Mouse (Mus musculus) lung, adult 2 months (tissue): ENCODE data around the gene Ly6g6d.

Source experiments
- CTCF ChIP-seq: fragments of 200-500 bp; IDR thresholded peaks from 2 replicates; pipeline ENCODE4 v1.5.1; 2011; ENCODE audit warnings: mild to moderate bottlenecking, low read length, control low read depth; ENCODE audit not compliant: insufficient read depth
- POLR2A ChIP-seq: fragments of 200-500 bp; IDR thresholded peaks from 2 replicates; pipeline ENCODE4 v1.6.1; 2011; ENCODE audit warnings: low read depth, mild to moderate bottlenecking, control low read depth, low read length, borderline replicate concordance; ENCODE audit errors: extremely low read depth

DNA sequence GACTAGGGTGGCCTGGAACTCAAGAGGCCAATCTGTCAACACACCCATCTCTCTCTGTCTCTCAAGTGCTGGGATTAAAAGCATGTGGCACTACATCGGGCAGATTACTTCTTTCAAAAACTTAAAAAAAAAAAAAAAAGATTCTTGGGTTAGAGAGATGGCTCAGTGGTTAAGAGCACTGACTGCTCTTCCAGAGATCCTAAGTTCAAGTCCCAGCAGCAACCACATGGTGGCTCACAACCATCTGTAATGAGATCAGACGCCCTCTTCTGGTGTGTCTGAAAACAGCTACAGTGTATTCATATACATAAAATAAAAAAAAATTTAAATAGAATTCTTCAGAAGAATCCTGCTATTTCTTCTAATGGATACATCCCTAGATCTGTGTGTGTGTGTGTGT, 10.3 kb upstream of the Ly6g6d start:
- TF ChIP-seq CTCF, result no peak
- TF ChIP-seq POLR2A, result no peak
